Mouse (Mus musculus) midbrain, embryonic 11.5 days (tissue): Measurements from ENCODE around the gene Lrrc73. TPM values are rescaled to one million over a fixed set of nuclear protein-coding genes. Genes with fewer than 3 reads are reported as not detected.

Source experiments
- ATAC-seq: fragments of 200-750 bp; cut with Nextera tagmentation; 2 replicates; pipeline ENCODE4 v1.8.0; 2017; ENCODE audit warnings: moderate TSS enrichment, moderate library complexity; ENCODE audit not compliant: low FRiP score
- DNase-seq: peaks from one replicate; pipeline ENCODE4 v3.0.0; 2015; ENCODE audit warnings: low spot score; ENCODE audit errors: missing footprints
- H3K27ac ChIP-seq: fragments of 300-500 bp; sonication (generic); 2 replicates; pipeline ENCODE4 v1.5.1; 2014; ENCODE audit warnings: low read depth, low read length
- H3K27me3 ChIP-seq: fragments of 300-500 bp; sonication (generic); 2 replicates; pipeline ENCODE4 v1.6.1; 2014; ENCODE audit warnings: mild to moderate bottlenecking, low read length, moderate library complexity, mixed read lengths; ENCODE audit not compliant: control insufficient read depth, insufficient read depth
- H3K36me3 ChIP-seq: fragments of 300-500 bp; sonication (generic); 2 replicates; pipeline ENCODE4 v1.6.1; 2014; ENCODE audit warnings: mild to moderate bottlenecking, low read length, moderate library complexity, mixed read lengths; ENCODE audit not compliant: control insufficient read depth, insufficient read depth
- H3K4me1 ChIP-seq: fragments of 300-500 bp; sonication (generic); 2 replicates; pipeline ENCODE4 v1.6.1; 2014; ENCODE audit warnings: low read length; ENCODE audit not compliant: control insufficient read depth, insufficient read depth
- H3K4me2 ChIP-seq: fragments of 300-500 bp; sonication (generic); 2 replicates; pipeline ENCODE4 v1.6.1; 2014; ENCODE audit warnings: mild to moderate bottlenecking, moderate library complexity
- H3K4me3 ChIP-seq: fragments of 300-500 bp; sonication (generic); 2 replicates; pipeline ENCODE4 v1.5.1; 2014; ENCODE audit warnings: low read depth, low read length
- H3K9ac ChIP-seq: fragments of 300-500 bp; sonication (generic); 2 replicates; pipeline ENCODE4 v1.6.1; 2014; ENCODE audit warnings: low read length
- H3K9me3 ChIP-seq: fragments of 300-500 bp; sonication (generic); 2 replicates; pipeline ENCODE4 v1.6.1; 2016; ENCODE audit warnings: low read length; ENCODE audit not compliant: control insufficient read depth
- WGBS: fragments of 180-500 bp; shearing (Covaris S2); extraction: QIAGEN DNeasy Blood & Tissue Kit; methylation state at CpG from one replicate; pipeline ENCODE4 v1.1.7; 2014; 5-methylcytosine and 5-hydroxymethylcytosine counted together
- polyA plus RNA-seq: library from polyadenylated mRNA; unstranded; fragments of >200 nt; fragmentation: Nextera tagmentation; extraction: Ambion mirVana; gene quantifications from 2 replicates; pipeline ENCODE4 v1.2.1, GENCODE M21; 2014

Lrrc73 gene
- polyA plus RNA-seq = 2.9 and 3.4 TPM in 2 replicates

DNA sequence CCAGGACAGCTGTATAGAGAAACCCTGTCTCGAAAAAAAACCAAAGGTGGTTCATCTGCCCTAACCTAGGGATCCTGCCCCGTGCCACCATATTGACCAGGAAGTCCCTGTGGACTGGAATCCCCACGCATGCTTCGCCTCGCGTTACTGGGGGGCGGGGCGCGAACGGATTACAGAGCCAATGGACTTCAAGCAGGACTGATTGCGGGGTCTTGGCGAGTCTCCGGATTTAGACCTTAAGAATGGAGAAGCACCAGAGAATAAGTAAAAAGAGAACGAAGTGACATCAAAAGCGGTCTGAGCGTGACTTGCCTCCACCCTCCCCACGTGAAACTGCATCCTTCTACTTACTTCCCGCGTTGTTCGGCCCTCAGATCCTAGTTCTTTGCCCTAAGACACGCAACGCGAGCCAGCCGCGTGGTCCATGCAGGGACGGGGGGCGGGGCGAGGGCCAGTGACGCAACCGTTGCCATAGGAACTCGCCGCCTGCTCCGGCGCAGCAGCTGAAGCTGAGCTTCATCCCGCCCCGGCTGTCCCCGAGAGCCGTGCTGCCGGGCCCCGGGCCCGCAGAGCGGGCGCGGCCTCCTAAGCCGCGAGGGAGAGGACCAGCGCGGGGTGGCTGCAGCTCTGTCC lies at the start of gene Lrrc73:
Gene Lrrc73, plus strand, starts transcription at position 80 of the 633 bp plus-strand sequence.
- Histone ChIP-seq H3K9ac (peak within 1 kb of the TSS; percentile 65), H3K36me3 (peaks cover 16% of the 10 kb centered on the region), H3K27me3 (peaks cover 11% of the 10 kb centered on the region; the same call in 1 of the 2 replicates), H3K4me3 (peak within 1 kb of the TSS; percentile 68), H3K27ac (no peak within 1 kb of the TSS; the same call in 1 of the 2 replicates), H3K9me3 (no peaks in the 10 kb centered on the region), H3K4me2 (peak within 1 kb of the TSS; percentile 98), H3K4me1 (peaks cover 14% of the 10 kb centered on the region)
- ATAC-seq (peak; percentile 90), DNase-seq (peak; percentile 99)
- WGBS = 2% methylated on average over 47 of the region's 48 CpGs

DNA sequence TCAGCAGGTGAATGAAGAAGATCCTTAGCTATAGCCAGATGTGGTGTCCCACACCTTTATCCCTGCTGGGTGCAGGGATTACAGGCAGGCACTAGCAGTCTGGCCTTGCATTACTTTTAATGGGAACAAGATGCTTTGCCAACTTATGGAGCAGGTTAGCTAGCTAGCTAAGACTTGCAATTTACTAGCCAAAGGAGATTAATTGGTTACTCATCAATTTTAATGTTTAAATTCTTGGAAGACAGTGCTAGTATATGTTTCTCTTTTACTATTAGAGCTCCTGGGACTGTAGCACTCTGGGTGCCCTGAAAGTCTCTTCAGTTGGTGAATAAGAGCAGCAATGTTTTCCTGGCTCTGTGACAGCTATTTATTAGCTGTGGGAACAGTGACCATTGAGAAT lies 46.7 kb upstream of the Lrrc73 start:
- H3K36me3 ChIP-seq = peaks cover 25% of the 10 kb centered on the region
- DNase-seq (no peak), ATAC-seq (no peak)
- no peaks in the 10 kb centered on the region for H3K9me3 ChIP-seq
- H3K4me1 ChIP-seq = peaks cover 12% of the 10 kb centered on the region
- H3K4me2 ChIP-seq = no peak overlapping the region
- H3K4me3 ChIP-seq = no peak overlapping the region
- no peak overlapping the region for H3K27ac ChIP-seq
- no peak overlapping the region for H3K9ac ChIP-seq
- H3K27me3 ChIP-seq = no peaks in the 10 kb centered on the region

DNA sequence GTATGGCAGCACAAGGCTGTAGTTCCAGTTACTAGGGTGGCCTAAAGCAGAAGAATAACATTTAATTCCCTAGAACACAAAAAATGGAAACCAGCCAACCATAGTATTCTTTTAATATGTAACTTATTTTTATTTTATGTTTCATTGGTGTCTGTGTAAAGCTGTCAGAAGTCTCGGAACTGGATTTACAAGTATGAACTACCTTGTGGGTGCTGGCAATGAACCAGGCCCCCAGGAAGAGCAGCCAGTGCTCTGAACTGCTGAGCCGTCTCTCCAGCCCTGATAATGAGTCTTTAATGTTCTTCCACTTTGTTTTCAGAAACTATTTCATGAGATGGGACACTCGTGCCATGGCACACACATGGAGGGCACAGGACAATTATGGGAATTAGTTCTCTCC lies 42.8 kb upstream of the Lrrc73 start:
- no peaks in the 10 kb centered on the region for H3K4me1 ChIP-seq
- ATAC-seq = no peak
- H3K36me3 ChIP-seq = peaks cover 36% of the 10 kb centered on the region
- no peak overlapping the region for H3K4me3 ChIP-seq
- H3K27me3 ChIP-seq = no peaks in the 10 kb centered on the region
- WGBS = 92% methylated on average over 3 of the region's 3 CpGs
- H3K9me3 ChIP-seq = no peaks in the 10 kb centered on the region
- no peak overlapping the region for H3K4me2 ChIP-seq
- H3K27ac ChIP-seq = no peak overlapping the region
- no peak for DNase-seq
- H3K9ac ChIP-seq = no peak overlapping the region

DNA sequence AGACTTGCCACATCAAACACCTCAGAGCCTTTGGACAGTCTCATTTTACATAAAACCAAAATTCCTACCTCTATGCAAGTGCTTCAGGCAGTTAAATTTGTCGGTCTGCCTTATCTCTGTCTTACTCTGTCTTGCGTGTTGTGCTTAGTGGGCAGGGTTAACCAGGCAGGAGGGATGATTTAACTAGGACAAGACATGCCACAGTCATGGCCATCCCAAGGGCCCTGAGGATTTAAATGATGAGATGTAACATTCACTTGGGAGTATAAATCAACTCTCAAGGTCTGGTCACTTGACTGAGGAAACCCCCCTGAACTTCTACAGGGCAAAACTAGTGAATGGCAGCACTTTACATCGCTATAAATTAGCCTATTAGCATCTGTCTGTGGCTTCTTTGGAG lies 31.7 kb upstream of the Lrrc73 start:
- Histone ChIP-seq H3K27me3 (no peaks in the 10 kb centered on the region), H3K27ac (no peak overlapping the region), H3K9ac (no peak overlapping the region), H3K4me1 (no peaks in the 10 kb centered on the region), H3K9me3 (no peaks in the 10 kb centered on the region), H3K4me3 (no peak overlapping the region), H3K4me2 (no peak overlapping the region), H3K36me3 (peaks cover 41% of the 10 kb centered on the region)
- DNase-seq (no peak), ATAC-seq (no peak)
- 93% methylated on average over 3 of the region's 3 CpGs for WGBS

DNA sequence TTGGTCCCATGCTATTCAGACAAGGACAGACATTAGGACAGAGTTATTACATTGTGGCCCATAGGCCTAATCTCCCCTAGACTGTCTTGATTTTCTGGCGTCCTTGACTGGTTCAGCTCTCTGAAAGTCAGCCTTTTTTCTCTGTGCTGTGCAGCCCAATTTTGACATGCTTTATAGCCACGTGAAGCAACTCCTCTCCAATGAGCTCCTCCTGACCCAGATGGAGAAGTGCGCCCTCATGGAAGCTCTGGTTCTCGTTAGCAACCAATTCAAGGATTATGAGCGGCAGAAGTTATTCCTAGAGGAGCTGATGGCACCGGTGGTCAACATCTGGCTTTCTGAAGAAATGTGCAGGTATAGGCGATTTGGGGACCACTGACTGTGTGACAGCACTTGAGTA lies 25.8 kb upstream of the Lrrc73 start:
- DNase-seq = no peak
- Histone ChIP-seq H3K9me3 (no peaks in the 10 kb centered on the region), H3K4me1 (no peaks in the 10 kb centered on the region), H3K27ac (no peak overlapping the region), H3K4me3 (no peak overlapping the region), H3K9ac (no peak overlapping the region), H3K4me2 (no peak overlapping the region), H3K36me3 (peaks cover 31% of the 10 kb centered on the region), H3K27me3 (no peaks in the 10 kb centered on the region)
- ATAC-seq = no peak
- WGBS = 89% methylated on average over 7 of the region's 7 CpGs

DNA sequence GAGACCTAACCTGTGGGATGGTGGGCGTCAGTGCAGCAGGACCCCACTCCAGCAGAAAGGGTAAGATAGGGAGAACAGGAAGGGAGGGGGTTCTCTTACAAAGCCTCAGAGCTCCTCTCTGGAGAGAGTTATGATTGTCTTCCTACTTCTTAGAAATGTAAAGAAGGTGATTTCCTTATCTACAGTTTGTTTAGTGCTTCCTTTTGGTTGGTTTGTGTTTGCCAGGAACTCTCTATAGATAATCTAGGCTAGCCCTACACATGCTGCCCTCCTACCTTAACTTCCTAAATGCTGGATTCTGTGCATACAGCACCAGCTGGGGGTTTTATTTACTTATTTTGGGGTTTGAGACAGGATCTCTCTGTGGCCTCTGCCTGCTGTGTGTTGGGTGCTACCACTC lies 17.3 kb upstream of the Lrrc73 start:
- Histone ChIP-seq H3K9ac (no peak overlapping the region), H3K36me3 (peaks cover 23% of the 10 kb centered on the region; the same call in 1 of the 2 replicates)
- no peak for DNase-seq

DNA sequence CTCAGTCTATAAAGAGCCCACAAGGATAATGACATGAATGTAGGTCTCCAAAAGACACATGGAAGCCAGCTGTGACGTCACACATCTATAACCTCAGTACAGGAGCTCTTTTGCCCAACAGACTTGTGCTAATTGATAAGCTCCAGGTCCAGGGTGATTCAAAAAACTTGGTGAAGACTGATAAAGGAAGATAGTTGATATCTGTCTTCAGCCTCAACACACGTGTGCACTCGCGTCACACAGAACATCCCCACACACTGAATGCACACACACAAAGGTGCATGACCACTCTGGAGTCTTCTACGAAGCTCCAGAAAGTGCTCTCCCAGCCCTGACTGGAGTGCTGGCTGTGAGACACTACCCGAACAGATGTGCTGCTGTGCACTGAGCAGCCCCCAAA lies 16.3 kb upstream of the Lrrc73 start:
- Histone ChIP-seq H3K9ac (no peak overlapping the region), H3K36me3 (peaks cover 27% of the 10 kb centered on the region; the same call in 1 of the 2 replicates), H3K9me3 (no peaks in the 10 kb centered on the region), H3K27ac (no peak overlapping the region), H3K4me1 (no peaks in the 10 kb centered on the region), H3K4me3 (no peak overlapping the region), H3K4me2 (no peak overlapping the region), H3K27me3 (no peaks in the 10 kb centered on the region)
- ATAC-seq = no peak
- 94% methylated on average over 6 of the region's 6 CpGs for WGBS
- DNase-seq = no peak

More for the DNA sequence above, 17.3 kb upstream of the Lrrc73 start:
- Histone ChIP-seq H3K4me3 (no peak overlapping the region), H3K4me2 (no peak overlapping the region), H3K4me1 (no peaks in the 10 kb centered on the region), H3K27ac (no peak overlapping the region), H3K27me3 (no peaks in the 10 kb centered on the region), H3K9me3 (no peaks in the 10 kb centered on the region)
- WGBS = 80% methylated on average over 1 of the region's 1 CpGs
- ATAC-seq = no peak

DNA sequence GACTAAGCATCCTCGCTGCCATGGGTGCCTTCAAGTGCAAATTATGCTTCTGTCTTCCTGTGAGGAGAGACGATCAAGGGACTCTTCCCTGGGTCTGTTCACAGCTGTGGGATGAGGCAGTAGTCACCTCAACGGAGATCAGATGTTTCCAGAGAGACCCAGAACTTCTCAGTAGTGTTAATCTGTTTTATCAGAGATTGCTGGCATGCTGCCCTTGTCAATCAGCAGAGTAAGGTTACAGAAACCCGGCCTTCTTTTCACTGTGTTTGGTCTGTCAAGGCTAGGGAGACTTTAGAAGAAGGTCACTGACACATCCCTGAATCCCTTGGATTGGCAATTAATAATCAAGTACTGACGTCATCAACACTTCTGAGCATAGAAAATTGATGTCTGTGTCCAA lies 15.9 kb upstream of the Lrrc73 start:
- ATAC-seq (no peak), DNase-seq (no peak)
- H3K9ac ChIP-seq = no peak overlapping the region
- H3K27ac ChIP-seq = no peak overlapping the region
- H3K27me3 ChIP-seq = no peaks in the 10 kb centered on the region
- 87% methylated on average over 5 of the region's 5 CpGs for WGBS
- no peaks in the 10 kb centered on the region for H3K9me3 ChIP-seq
- H3K4me1 ChIP-seq = no peaks in the 10 kb centered on the region
- no peak overlapping the region for H3K4me2 ChIP-seq
- H3K4me3 ChIP-seq = no peak overlapping the region
- H3K36me3 ChIP-seq = peaks cover 29% of the 10 kb centered on the region

DNA sequence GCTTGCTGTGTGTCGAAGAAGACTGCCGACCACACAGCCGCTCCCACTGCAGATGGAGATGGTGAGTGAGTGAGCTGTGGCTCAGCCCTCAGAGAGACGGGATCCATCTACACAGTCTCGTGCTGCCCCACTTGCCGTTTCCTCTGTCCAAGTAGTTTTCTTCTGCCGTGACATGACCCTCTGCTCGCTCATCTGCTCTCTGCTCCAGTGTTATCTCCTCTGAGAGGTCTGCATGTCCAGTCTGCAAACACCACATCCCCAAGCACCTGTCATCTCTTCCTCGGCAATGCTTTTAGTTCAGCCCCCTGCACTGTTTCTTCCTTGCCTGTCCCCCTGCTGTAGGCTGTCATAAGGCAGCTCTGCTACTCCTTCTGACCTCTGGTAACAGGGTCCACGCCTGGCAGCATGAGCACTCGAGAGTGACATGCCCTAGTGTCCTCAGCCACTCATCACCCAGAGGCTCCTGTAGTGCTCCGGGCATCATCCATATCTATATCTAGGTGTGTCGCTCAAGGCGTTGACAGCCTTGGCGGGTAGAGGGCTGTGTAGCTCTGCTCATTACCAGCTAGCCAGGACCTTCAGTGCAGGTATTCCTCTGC lies 13.7 kb upstream of the Lrrc73 start:
- Histone ChIP-seq H3K4me3 (no peak overlapping the region), H3K4me2 (no peak overlapping the region)
- 94% methylated on average over 15 of the region's 15 CpGs for WGBS

More for the DNA sequence above, 13.7 kb upstream of the Lrrc73 start:
- ATAC-seq = no peak
- Histone ChIP-seq H3K27me3 (no peaks in the 10 kb centered on the region), H3K36me3 (peaks cover 38% of the 10 kb centered on the region), H3K4me1 (no peaks in the 10 kb centered on the region), H3K9ac (no peak overlapping the region), H3K27ac (no peak overlapping the region), H3K9me3 (no peaks in the 10 kb centered on the region)
- DNase-seq = no peak
